Mouse (Mus musculus) Patski (cell line): ENCODE data around the gene 4930512M02Rik. TPM values are rescaled to one million over a fixed set of nuclear protein-coding genes. Genes with fewer than 3 reads are reported as not detected.

Experiments
- ATAC-seq: fragments of 100-300 bp; one replicate; pipeline ENCODE4 v1.8.0; 2021
- CTCF ChIA-PET: fragments of 350-600 bp; sonication (Branson Sonifier 250); formaldehyde crosslinking; loops from one replicate; lab custom pipeline; 2022; ENCODE audit warnings: inconsistent platforms; lab: Charles Lee
- POLR2A ChIA-PET: fragments of 350-600 bp; sonication (Branson Sonifier 250); formaldehyde crosslinking; loops from one replicate; lab custom pipeline; 2022; ENCODE audit warnings: antibody characterized with exemption, inconsistent platforms; lab: Charles Lee
- DNase-seq: peaks from one replicate; pipeline ENCODE4 v3.0.0-alpha.2; 2011; ENCODE audit warnings: low read depth, low spot score
- H3K27me3 ChIP-seq: fragments of 371-371 bp; one replicate; pipeline ENCODE4 v1.5.1; 2021
- CTCF ChIP-seq: fragments of 100-300 bp; IDR thresholded peaks from one replicate; pipeline ENCODE4 v1.5.1; 2021
- in situ Hi-C: fragments of 300-500 bp; cut with MboI; formaldehyde crosslinking; loops from 3 replicates; pipeline ENCODE4 v1.11.1; 2018; ENCODE audit warnings: low pct_unique_long_range_greater_than_20kb, mixed read lengths
- polyA plus RNA-seq: library from polyadenylated mRNA; unstranded; gene quantifications from one replicate; pipeline ENCODE4 v1.2.3, GENCODE M21; 2021

4930512M02Rik gene
- polyA plus RNA-seq, 1 experiment from 2014 or later = not detected

- ChIA-PET CTCF (interaction anchor here (1.9 kb wide), 1 partner anchor 241 kb away, joined by 4 read pairs; no protein-coding TSS in a partner anchor), POLR2A (no interaction called here)
- in situ Hi-C loops = no loop called here
- peaks cover 23% of the 10 kb centered on the region for H3K27me3 ChIP-seq
- TF ChIP-seq CTCF = no peak
- ATAC-seq (no peak), DNase-seq (no peak)
These were observed 80.6 kb downstream of the 4930512M02Rik start for GRCm38 (mm10) chr11:11546903-11547511.

- ChIA-PET CTCF (interaction anchor here (1.0 to 1.7 kb wide), 2 partner anchors 11 to 243 kb away, joined by 4 read pairs; no protein-coding TSS in a partner anchor), POLR2A (no interaction called here)
- ATAC-seq (no peak), DNase-seq (no peak)
- TF ChIP-seq CTCF = no peak
- peaks cover 23% of the 10 kb centered on the region for H3K27me3 ChIP-seq
- in situ Hi-C loops = no loop called here
These were observed 81.7 kb downstream of the 4930512M02Rik start for GRCm38 (mm10) chr11:11545948-11546347.

Other genes starting within 250 kb of the 4930512M02Rik start
- gene Spata48, start 165.7 kb downstream of the 4930512M02Rik start, polyA plus RNA-seq = not detected
- gene Zpbp, start 165.4 kb downstream of the 4930512M02Rik start, polyA plus RNA-seq = 0.27 TPM
- gene Ikzf1, start 57.2 kb upstream of the 4930512M02Rik start, polyA plus RNA-seq = not detected
- gene Fignl1, start 181.1 kb upstream of the 4930512M02Rik start, polyA plus RNA-seq = 13.4 TPM